Mouse (Mus musculus) frontal cortex, postnatal 10 days (tissue): ENCODE data around the gene Gcm1.

Experiments
- DNase-seq, 2 experiments: peaks; one replicate each; pipeline ENCODE4 v3.0.0; 2022; ENCODE audit warnings: low spot score in 2 of 2, mixed read lengths in 1 of 2

Gcm1 gene

DNA sequence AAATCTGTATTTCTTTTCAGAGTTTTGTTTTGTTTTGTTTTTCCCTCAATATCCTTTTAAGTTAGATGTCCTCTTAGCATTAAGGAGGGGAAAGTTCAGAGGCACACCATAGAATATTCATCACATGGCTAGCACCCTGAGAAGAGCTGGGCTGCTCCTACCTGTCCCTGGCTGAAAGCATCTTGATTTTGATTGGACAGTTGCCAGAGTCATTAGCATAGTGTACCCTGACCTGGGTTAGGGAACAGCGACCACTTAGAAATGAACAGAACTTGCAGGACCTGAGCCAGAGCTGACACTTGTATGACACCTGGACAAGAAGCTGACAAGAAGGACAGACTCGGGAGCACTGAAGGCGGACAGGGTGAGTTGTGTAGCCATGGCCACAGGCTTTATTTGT, at the start of gene Gcm1:
Gcm1 (plus strand) TSS at position 248 of the 400 bp plus-strand sequence.
- no peak for DNase-seq

GRCm38 (mm10) chr9:78003278-78003677, 48.4 kb upstream of the Gcm1 start:
- DNase-seq, result no peak

GRCm38 (mm10) chr9:78005481-78005880, 46.2 kb upstream of the Gcm1 start:
- DNase-seq, result no peak

GRCm38 (mm10) chr9:78006209-78007001, 45.3 kb upstream of the Gcm1 start:
- peak; percentile 41 to 71 for DNase-seq

DNA sequence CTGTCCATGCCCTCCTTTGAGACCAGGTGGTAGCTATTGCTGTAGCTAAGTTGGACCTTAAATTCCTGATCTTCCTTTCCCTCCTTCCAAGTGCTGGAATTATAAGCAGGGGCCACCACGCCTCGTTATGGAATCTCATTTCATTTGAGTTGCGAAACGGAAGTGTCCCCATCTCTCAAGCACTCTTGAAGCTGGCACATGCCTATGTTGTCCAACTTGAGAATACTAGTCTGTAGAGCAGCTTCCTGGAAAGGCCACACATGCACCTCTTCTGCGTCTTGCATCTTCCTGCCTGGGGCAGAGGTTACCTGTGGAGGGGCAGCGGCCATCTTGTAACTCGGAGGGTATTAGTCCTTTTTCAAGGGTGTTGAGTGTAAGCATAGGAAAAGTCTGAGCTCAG, 42.3 kb upstream of the Gcm1 start:
- DNase-seq, result no peak

DNA sequence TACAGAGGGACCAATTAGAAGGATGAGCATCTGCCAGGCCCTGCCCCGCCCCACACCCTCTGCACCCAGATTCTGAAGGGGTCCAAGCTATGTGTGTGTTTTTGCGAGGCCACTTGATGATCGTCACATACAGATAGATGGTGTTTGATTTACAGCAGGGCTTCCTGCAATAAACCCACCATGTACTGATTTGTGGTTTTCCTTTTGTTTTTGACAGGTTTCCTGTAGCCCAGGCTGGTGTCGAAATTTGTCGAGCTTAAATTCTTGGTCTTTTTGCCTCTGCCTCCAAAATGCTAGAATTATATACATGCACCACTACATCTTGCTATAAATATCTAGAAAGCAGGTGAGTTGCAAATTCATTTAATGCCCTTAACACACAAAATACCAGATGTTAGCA, 41.5 kb upstream of the Gcm1 start:
- DNase-seq, result no peak

- no peak for DNase-seq
Observed at GRCm38 (mm10) chr9:78010707-78011106, 41.0 kb upstream of the Gcm1 start.

DNA sequence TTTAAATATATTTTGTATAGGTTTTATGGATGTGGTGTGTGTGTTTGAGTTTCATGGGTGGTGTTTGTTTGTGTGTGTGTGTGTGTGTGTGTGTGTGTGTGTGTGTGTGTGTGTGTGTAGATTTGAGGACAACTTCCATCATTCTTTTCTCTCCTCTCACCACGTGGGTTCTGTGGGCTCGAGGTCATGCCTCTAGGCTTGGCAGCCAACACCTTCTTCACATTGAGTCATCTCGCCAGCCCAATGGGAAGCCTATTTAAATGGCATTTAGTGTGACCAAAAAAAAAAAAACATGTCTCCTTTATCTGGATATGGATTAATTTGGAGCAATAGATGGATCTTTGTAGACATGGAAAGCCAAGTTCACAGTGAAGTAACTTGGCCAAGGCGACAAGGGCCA, 39.7 kb upstream of the Gcm1 start:
- no peak for DNase-seq

GRCm38 (mm10) chr9:78012681-78013080, 39.0 kb upstream of the Gcm1 start:
- no peak for DNase-seq

- DNase-seq, result no peak
Observed at GRCm38 (mm10) chr9:78013813-78014212, 37.9 kb upstream of the Gcm1 start.

- no peak for DNase-seq
Observed at GRCm38 (mm10) chr9:78015816-78016215, 35.9 kb upstream of the Gcm1 start.

- no peak for DNase-seq
Observed at GRCm38 (mm10) chr9:78016288-78016687, 35.4 kb upstream of the Gcm1 start.

- no peak for DNase-seq
Observed at GRCm38 (mm10) chr9:78021256-78021655, 30.5 kb upstream of the Gcm1 start.

- DNase-seq, result no peak
Observed at GRCm38 (mm10) chr9:78022187-78022945, 29.4 kb upstream of the Gcm1 start.

GRCm38 (mm10) chr9:78024823-78025222, 26.9 kb upstream of the Gcm1 start:
- DNase-seq, result peak in 1 of 2 experiments; percentile 60

DNA sequence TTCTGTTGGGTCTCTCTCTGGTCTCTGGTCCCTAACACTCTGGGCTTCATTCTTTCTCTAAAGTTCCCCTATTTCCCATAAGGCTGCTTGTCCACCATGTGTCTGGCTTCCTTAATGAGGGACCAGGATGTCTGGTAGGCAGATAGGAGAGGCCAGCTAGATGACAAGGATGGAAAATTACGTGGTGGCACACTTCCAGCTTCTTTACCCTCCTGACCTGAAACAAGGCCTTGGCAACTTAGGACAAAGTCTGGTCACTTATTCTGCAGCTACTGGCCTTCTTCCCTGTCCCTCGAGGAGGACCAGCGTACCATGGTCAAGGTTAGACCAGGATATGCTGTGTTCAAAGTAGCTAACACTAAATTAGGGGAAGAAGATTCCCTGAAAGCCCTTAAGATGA, 24.6 kb upstream of the Gcm1 start:
- DNase-seq, result no peak

- no peak for DNase-seq
Observed at GRCm38 (mm10) chr9:78030835-78031456, 20.8 kb upstream of the Gcm1 start.

- no peak for DNase-seq
Observed at GRCm38 (mm10) chr9:78032930-78033329, 18.8 kb upstream of the Gcm1 start.

- no peak for DNase-seq
Observed at GRCm38 (mm10) chr9:78035296-78035695, 16.4 kb upstream of the Gcm1 start.

DNA sequence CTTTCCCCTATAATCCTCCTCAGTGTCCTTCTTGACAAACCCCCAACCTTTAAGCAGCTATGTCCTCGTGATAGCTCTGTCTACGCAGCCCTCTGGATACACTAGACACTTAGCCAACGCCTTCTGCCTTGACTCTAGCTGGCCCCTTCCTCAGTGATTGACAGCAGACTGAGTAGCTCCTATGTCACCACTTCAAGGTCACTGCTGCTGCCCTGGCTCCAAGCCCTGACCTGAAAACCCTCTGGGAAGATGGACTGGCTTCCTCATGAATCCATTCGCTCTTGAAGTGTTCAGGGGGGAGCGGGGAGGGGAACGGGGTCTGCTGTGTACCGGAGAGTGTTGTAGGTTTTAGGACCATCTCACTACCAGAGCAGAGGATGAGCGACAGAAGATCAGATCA, 15.9 kb upstream of the Gcm1 start:
- DNase-seq, result no peak

GRCm38 (mm10) chr9:78038755-78039489, 12.8 kb upstream of the Gcm1 start:
- peak; percentile 56 to 75 for DNase-seq

- no peak for DNase-seq
Observed at GRCm38 (mm10) chr9:78045171-78045570, 6.6 kb upstream of the Gcm1 start.
